1 mouse cellular context compared by ENCODE assay signal in genomic region chr13:23523976-23524375, GRCm38 (mm10).
TF ChIP-seq lines count a peak whose summit lies in the region.

No protein-coding gene starts in this region.

TF ChIP-seq in CH12.LX, 34 proteins besides CTCF, POLR2A, EP300 and RAD21:
- TF ChIP-seq BHLHE40 (IDR thresholded peaks at IDR 0.05; ENCODE audit: low read depth, low read length), result no peak
